Mouse (Mus musculus) leukemia stem cell, adult 10-12 weeks (primary cell): ENCODE measurements around the gene Syde2. TPM values are rescaled to one million over a fixed set of nuclear protein-coding genes. Genes with fewer than 3 reads are reported as not detected.

ENCODE experiments used
- polyA plus RNA-seq: library from polyadenylated mRNA; stranded (reverse); fragments of >175 nt; gene quantifications from 2 replicates; pipeline ENCODE4 v1.2.3, GENCODE M21; 2012; ENCODE audit warnings: low replicate concordance

The Syde2 gene
- polyA plus RNA-seq, result 0.43 and 1.2 TPM in 2 replicates

GRCm38 (mm10) chr3:145987268-145987969, at the start of gene Syde2:
TSS of gene Syde2 (plus strand) at chr3:145987870.

Other genes with a start within 250 kb of the Syde2 start
- gene Ddah1, start 229.2 kb upstream of the Syde2 start, polyA plus RNA-seq, result 0.09 TPM in 1 of 2 replicates, not detected in the other
- 5.8 and 7.9 TPM in 2 replicates for gene Bcl10, start 65.1 kb upstream of the Syde2 start, polyA plus RNA-seq
- gene 2410004B18Rik, start 49.9 kb upstream of the Syde2 start, polyA plus RNA-seq, result 23.6 and 33.4 TPM in 2 replicates
- gene Wdr63, start 120.3 kb downstream of the Syde2 start, polyA plus RNA-seq, result not detected in 2 replicates
- 0.14 TPM in 1 of 2 replicates, not detected in the other for gene Mcoln3, start 129.6 kb downstream of the Syde2 start, polyA plus RNA-seq
- 0.22 TPM in 1 of 2 replicates, not detected in the other for gene Mcoln2, start 162.0 kb downstream of the Syde2 start, polyA plus RNA-seq
- 0.07 and 0.18 TPM in 2 replicates for gene Lpar3, start 233.1 kb downstream of the Syde2 start, polyA plus RNA-seq